Mouse (Mus musculus): ENCODE measurements around the gene Foxp4. TPM values are rescaled to one million over a fixed set of nuclear protein-coding genes. Genes with fewer than 3 reads are reported as not detected.
A peak's percentile ranks its signal among the peaks of the same experiment; 100 is the strongest.

The Foxp4 gene
- polyA plus RNA-seq, 1 experiment from 2014 or later = 21.1 TPM

DNA sequence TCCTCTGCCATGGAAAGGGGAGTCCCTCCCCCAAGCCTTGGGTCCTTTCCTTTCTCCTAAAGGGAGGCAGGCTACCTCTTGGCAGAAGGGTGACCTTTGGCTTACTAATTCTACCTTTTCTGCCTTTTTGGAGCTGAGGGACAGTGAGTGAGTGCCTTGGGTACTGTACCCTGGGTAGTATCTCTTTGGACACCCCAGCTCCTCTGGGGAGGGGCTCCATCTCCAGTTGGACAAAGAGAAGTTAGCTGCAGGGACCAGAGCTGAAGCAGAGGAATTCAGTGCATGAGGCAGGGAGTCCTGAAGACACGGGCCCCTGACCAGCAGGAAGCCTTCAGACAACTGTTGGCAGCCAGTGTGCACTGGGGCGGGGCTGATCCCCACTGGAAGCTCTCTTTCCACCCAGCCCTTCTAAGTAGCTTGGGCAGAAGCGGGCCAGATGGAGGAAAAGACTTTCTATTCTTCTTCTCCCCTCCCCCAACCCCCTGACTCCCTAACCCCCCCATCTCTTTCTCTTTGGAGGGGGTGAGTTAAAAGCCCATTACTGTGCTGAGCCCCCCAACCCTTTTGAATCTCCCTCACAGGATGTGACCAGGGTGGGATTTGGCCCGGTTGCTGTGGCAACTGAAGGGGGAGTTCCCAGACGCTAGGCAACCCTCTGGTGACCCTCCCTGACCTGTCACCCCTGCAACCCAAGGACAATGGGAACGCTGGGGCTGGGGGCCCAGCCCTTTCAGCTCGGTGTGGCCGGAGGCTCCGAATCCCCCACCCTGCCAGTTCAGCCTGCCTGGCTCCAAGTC is 26.3 kb downstream of the Foxp4 start:
- 11% methylated on average over 9 of the region's 9 CpGs for WGBS (ENCODE audit: insufficient replicate concordance)
- 0 out of 2 replicates have a peak overlapping the region, but pooled peaks have one; percentile 16 for H3K9ac ChIP-seq (ENCODE audit: low read depth, low read length)
- H3K4me2 ChIP-seq = peak overlapping the region; percentile 22

DNA sequence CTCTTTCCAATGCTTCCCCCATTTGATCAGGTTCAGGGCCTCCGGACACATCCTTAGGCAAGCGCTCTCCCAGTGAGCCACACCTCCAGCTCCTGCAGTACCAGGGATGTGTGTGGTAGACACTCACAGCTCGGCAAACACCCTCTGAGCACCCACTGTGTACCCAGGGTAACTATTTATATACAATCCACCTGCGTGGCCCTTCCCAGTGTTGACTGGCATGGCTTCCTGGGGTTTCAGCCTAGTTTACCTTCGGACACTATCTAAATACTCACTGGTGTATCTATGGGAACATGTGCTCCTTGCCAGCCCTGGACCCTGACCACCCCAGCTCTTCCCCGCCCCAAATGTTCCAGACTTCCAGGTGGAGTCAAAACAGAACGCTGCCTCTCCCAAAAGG is 34.7 kb downstream of the Foxp4 start:
- ATAC-seq (replicated peaks; ENCODE audit: insufficient number of reproducible peaks, low FRiP score, low TSS enrichment) = no peak
- H3K27me3 ChIP-seq (ENCODE audit: control insufficient read depth, insufficient read depth, low read length) = no peaks in the 10 kb centered on the region
- no peak overlapping the region for H3K9ac ChIP-seq (ENCODE audit: low read depth, low read length)
- H3K4me1 ChIP-seq (ENCODE audit: control insufficient read depth, insufficient read depth, low read length) = peaks cover 27% of the 10 kb centered on the region
- peaks cover 10% of the 10 kb centered on the region; the same call in 1 of the 2 replicates for H3K36me3 ChIP-seq (ENCODE audit: control insufficient read depth, insufficient read depth, low read length)
- no peaks in the 10 kb centered on the region for H3K9me3 ChIP-seq (replicated peaks; ENCODE audit: control insufficient read depth, low read length)
- WGBS (ENCODE audit: insufficient replicate concordance) = 66% methylated on average over 7 of the region's 7 CpGs
- H3K4me2 ChIP-seq = no peak overlapping the region
- no peak overlapping the region for H3K27ac ChIP-seq (ENCODE audit: low read depth, low read length)
- no peak overlapping the region for H3K4me3 ChIP-seq (ENCODE audit: low read depth, low read length)

More for the DNA sequence above, 26.3 kb downstream of the Foxp4 start:
- peak; percentile 56 for ATAC-seq (replicated peaks; ENCODE audit: insufficient number of reproducible peaks, low FRiP score, low TSS enrichment)
- no peaks in the 10 kb centered on the region for H3K9me3 ChIP-seq (replicated peaks; ENCODE audit: control insufficient read depth, low read length)
- peaks cover 17% of the 10 kb centered on the region for H3K36me3 ChIP-seq (ENCODE audit: control insufficient read depth, insufficient read depth, low read length)
- H3K4me1 ChIP-seq (ENCODE audit: control insufficient read depth, insufficient read depth, low read length) = peaks cover 21% of the 10 kb centered on the region
- no peaks in the 10 kb centered on the region for H3K27me3 ChIP-seq (ENCODE audit: control insufficient read depth, insufficient read depth, low read length)
- H3K27ac ChIP-seq (ENCODE audit: low read depth, low read length) = peak overlapping the region; percentile 29; the same call in 1 of the 2 replicates
- H3K4me3 ChIP-seq (ENCODE audit: low read depth, low read length) = no peak overlapping the region

DNA sequence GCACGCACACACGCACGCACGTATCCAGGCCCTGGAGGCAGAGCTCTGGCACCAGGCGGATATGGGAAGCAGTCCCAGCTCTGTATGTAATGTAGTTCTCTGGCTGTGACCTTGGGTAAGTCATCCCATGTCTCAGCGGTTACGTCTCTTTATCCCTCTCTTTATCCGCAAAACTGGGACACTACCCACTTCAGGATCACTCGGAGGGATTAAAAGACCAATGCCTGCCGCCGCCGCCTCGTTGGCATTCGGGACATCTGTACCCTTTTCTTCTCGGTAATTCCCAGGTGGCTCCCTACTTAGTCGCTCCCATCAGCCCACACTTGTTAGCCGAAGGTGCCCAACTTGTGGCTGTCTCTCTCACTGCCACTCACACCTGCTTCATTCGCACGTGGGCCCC is 35.2 kb downstream of the Foxp4 start:
- Histone ChIP-seq H3K27ac (ENCODE audit: low read depth, low read length) (0 out of 2 replicates have a peak overlapping the region, but pooled peaks have one; percentile 35), H3K4me1 (ENCODE audit: control insufficient read depth, insufficient read depth, low read length) (peaks cover 27% of the 10 kb centered on the region), H3K36me3 (ENCODE audit: control insufficient read depth, insufficient read depth, low read length) (peaks cover 7% of the 10 kb centered on the region; the same call in 1 of the 2 replicates), H3K4me2 (no peak overlapping the region), H3K4me3 (ENCODE audit: low read depth, low read length) (no peak overlapping the region), H3K27me3 (ENCODE audit: control insufficient read depth, insufficient read depth, low read length) (no peaks in the 10 kb centered on the region), H3K9ac (ENCODE audit: low read depth, low read length) (no peak overlapping the region), H3K9me3 (replicated peaks; ENCODE audit: control insufficient read depth, low read length) (no peaks in the 10 kb centered on the region)
- ATAC-seq (replicated peaks; ENCODE audit: insufficient number of reproducible peaks, low FRiP score, low TSS enrichment) = no peak
- WGBS (ENCODE audit: insufficient replicate concordance) = 59% methylated on average over 19 of the region's 19 CpGs

DNA sequence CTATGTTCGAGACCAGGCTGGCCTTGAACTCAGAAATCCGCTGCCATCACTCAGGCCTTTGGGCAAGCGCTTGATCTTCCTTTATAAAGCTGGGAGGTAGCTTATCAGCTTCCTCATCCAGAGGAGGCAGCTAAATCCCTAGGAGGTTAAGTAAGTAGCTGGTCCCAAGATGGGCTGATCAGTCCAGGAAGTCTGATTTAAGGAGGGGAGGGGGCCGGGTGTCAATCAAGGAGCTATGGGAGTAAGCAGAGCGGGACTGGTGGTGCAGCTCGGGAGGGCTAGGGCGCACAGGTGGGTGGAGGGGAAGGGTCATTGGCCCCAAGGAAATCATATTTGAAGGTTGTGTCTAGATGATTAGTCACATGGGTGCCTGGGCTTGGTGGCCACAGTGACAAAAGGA is 35.8 kb downstream of the Foxp4 start:
- H3K4me3 ChIP-seq (ENCODE audit: low read depth, low read length) = no peak overlapping the region
- H3K27ac ChIP-seq (ENCODE audit: low read depth, low read length) = peak overlapping the region; percentile 35; the same call in 1 of the 2 replicates
- H3K9me3 ChIP-seq (replicated peaks; ENCODE audit: control insufficient read depth, low read length) = no peaks in the 10 kb centered on the region
- peaks cover 5% of the 10 kb centered on the region; the same call in 1 of the 2 replicates for H3K36me3 ChIP-seq (ENCODE audit: control insufficient read depth, insufficient read depth, low read length)
- H3K27me3 ChIP-seq (ENCODE audit: control insufficient read depth, insufficient read depth, low read length) = no peaks in the 10 kb centered on the region
- H3K4me2 ChIP-seq = no peak overlapping the region
- ATAC-seq (replicated peaks; ENCODE audit: insufficient number of reproducible peaks, low FRiP score, low TSS enrichment) = no peak
- H3K4me1 ChIP-seq (ENCODE audit: control insufficient read depth, insufficient read depth, low read length) = peaks cover 28% of the 10 kb centered on the region
- WGBS (ENCODE audit: insufficient replicate concordance) = 60% methylated on average over 7 of the region's 7 CpGs
- no peak overlapping the region for H3K9ac ChIP-seq (ENCODE audit: low read depth, low read length)

DNA sequence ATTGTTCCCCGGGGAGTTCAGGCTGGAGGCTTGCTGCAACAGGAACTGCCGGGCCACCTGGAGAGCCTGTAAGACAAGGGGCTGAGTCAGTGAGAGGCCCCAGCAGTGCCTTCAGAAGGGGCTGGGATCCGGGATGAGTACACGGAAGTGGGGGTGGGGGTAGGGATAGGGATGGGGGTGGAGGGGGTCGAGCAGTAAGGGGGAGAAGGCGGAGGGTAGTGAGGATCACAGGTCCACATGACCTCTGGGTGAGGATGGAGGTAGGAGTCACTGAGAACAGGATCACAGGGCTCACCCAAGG is 36.3 kb downstream of the Foxp4 start:
- Histone ChIP-seq H3K27ac (ENCODE audit: low read depth, low read length) (peak overlapping the region; percentile 73), H3K9me3 (replicated peaks; ENCODE audit: control insufficient read depth, low read length) (no peaks in the 10 kb centered on the region), H3K9ac (ENCODE audit: low read depth, low read length) (peak overlapping the region; percentile 44; the same call in 1 of the 2 replicates), H3K36me3 (ENCODE audit: control insufficient read depth, insufficient read depth, low read length) (peaks cover 4% of the 10 kb centered on the region; the same call in 1 of the 2 replicates), H3K4me3 (ENCODE audit: low read depth, low read length) (no peak overlapping the region), H3K4me1 (ENCODE audit: control insufficient read depth, insufficient read depth, low read length) (peaks cover 29% of the 10 kb centered on the region), H3K4me2 (peak overlapping the region; percentile 23), H3K27me3 (ENCODE audit: control insufficient read depth, insufficient read depth, low read length) (no peaks in the 10 kb centered on the region)
- ATAC-seq (replicated peaks; ENCODE audit: insufficient number of reproducible peaks, low FRiP score, low TSS enrichment) = no peak
- 16% methylated on average over 6 of the region's 6 CpGs for WGBS (ENCODE audit: insufficient replicate concordance)

DNA sequence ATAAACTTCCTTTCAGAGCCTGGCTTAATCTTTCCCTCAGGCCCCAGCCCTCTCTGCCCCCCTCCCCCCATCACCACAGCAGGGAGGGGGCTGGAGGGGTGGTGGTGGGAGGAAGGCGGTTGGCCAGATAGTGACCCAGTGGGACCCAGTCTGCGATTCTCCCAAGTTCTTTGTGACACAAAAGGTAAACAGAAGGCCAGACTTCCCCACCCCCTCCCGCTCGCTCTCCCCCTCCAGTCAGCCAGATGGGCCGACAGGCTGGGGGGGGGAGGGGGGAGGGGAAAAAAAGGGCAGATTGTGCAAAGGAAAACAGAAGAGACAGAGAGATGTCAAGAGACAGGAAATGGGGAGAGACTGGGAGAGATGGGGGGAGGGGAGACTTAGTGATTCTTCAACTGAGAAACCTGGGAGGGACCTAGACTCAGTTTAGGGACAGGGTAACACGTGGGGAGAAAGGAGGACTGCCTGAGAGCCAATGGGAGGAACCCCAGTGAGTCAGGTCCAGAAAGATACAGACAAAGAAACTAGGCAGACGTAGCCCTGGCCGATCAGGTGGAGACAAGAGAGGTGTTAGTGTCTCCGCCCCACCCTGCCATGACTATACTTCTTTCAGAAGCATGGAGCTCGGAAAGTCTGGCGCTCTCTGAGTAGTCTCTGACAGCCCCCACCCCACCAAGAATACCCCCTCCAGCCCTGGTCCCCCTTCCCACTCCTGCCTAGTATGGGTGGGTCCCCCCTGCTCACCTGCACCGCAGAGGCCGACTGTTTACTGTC is 36.9 kb downstream of the Foxp4 start:
- H3K4me1 ChIP-seq (ENCODE audit: control insufficient read depth, insufficient read depth, low read length) = peaks cover 29% of the 10 kb centered on the region
- H3K36me3 ChIP-seq (ENCODE audit: control insufficient read depth, insufficient read depth, low read length) = peaks cover 4% of the 10 kb centered on the region; the same call in 1 of the 2 replicates
- 22% methylated on average over 13 of the region's 13 CpGs for WGBS (ENCODE audit: insufficient replicate concordance)
- H3K9me3 ChIP-seq (replicated peaks; ENCODE audit: control insufficient read depth, low read length) = no peaks in the 10 kb centered on the region
- peak overlapping the region; percentile 44; the same call in 1 of the 2 replicates for H3K9ac ChIP-seq (ENCODE audit: low read depth, low read length)
- ATAC-seq (replicated peaks; ENCODE audit: insufficient number of reproducible peaks, low FRiP score, low TSS enrichment) = peak; percentile 52; the same call in 1 of the 2 replicates
- H3K27ac ChIP-seq (ENCODE audit: low read depth, low read length) = peak overlapping the region; percentile 73
- H3K4me2 ChIP-seq = peak overlapping the region; percentile 23
- H3K4me3 ChIP-seq (ENCODE audit: low read depth, low read length) = no peak overlapping the region
- no peaks in the 10 kb centered on the region for H3K27me3 ChIP-seq (ENCODE audit: control insufficient read depth, insufficient read depth, low read length)

DNA sequence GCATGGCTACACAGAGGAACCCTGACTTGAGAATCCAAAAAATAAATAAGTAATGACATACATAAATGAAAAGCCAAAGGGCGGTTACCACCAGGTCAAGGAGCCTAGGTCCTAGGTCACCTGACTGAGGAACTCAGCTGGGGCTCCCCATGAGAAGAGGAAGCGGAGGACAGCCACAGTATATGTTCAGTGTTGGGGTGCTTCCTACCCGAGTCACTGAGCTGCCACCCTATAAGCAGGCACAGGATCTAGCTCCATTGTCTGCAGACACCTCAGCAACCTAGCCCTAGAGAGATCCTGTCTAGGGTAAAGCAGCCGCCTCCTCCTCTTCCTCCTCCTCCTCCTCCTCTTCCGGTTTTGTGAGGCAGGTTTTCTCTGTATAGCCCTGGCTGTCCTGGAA is 41.3 kb downstream of the Foxp4 start:
- H3K4me2 ChIP-seq = no peak overlapping the region
- H3K9ac ChIP-seq (ENCODE audit: low read depth, low read length) = no peak overlapping the region
- no peaks in the 10 kb centered on the region for H3K27me3 ChIP-seq (ENCODE audit: control insufficient read depth, insufficient read depth, low read length)
- 81% methylated on average over 5 of the region's 5 CpGs for WGBS (ENCODE audit: insufficient replicate concordance)
- ATAC-seq (replicated peaks; ENCODE audit: insufficient number of reproducible peaks, low FRiP score, low TSS enrichment) = no peak
- H3K27ac ChIP-seq (ENCODE audit: low read depth, low read length) = no peak overlapping the region
- H3K9me3 ChIP-seq (replicated peaks; ENCODE audit: control insufficient read depth, low read length) = no peaks in the 10 kb centered on the region
- no peak overlapping the region for H3K4me3 ChIP-seq (ENCODE audit: low read depth, low read length)
- peaks cover 9% of the 10 kb centered on the region; the same call in 1 of the 2 replicates for H3K36me3 ChIP-seq (ENCODE audit: control insufficient read depth, insufficient read depth, low read length)
- peaks cover 55% of the 10 kb centered on the region for H3K4me1 ChIP-seq (ENCODE audit: control insufficient read depth, insufficient read depth, low read length)

DNA sequence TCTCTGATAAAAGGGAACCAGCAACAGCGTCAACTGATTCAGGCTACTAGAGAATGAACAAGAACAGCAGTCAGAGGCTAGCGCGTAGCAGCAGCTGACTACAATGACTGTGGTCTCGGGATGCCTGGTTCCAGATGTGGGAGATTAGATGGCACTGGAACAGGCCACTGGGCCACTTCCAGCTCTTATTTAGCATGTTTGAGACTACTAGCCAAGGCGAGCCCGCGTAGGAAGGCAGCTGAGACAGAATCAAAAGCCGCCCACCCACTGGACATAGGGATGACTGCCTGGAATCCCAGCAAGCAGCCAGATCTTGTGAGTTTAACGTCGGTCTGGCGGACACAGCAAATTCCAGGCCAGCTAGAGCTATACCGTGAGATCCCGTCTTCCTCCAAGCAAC is 43.1 kb downstream of the Foxp4 start:
- 72% methylated on average over 13 of the region's 13 CpGs for WGBS (ENCODE audit: insufficient replicate concordance)
- no peak overlapping the region for H3K27ac ChIP-seq (ENCODE audit: low read depth, low read length)
- H3K4me2 ChIP-seq = no peak overlapping the region
- no peaks in the 10 kb centered on the region for H3K27me3 ChIP-seq (ENCODE audit: control insufficient read depth, insufficient read depth, low read length)
- H3K4me1 ChIP-seq (ENCODE audit: control insufficient read depth, insufficient read depth, low read length) = peaks cover 49% of the 10 kb centered on the region
- ATAC-seq (replicated peaks; ENCODE audit: insufficient number of reproducible peaks, low FRiP score, low TSS enrichment) = no peak
- H3K4me3 ChIP-seq (ENCODE audit: low read depth, low read length) = no peak overlapping the region
- no peak overlapping the region for H3K9ac ChIP-seq (ENCODE audit: low read depth, low read length)
- H3K36me3 ChIP-seq (ENCODE audit: control insufficient read depth, insufficient read depth, low read length) = peaks cover 13% of the 10 kb centered on the region; the same call in 1 of the 2 replicates
- no peaks in the 10 kb centered on the region for H3K9me3 ChIP-seq (replicated peaks; ENCODE audit: control insufficient read depth, low read length)
